Mouse (Mus musculus) spleen, adult 2 months (tissue): ENCODE results near the gene Trim72.

Source experiments
- CTCF ChIP-seq: fragments of 200-500 bp; IDR thresholded peaks from 2 replicates; pipeline ENCODE4 v1.5.1; 2011; ENCODE audit warnings: mild to moderate bottlenecking, inconsistent platforms; ENCODE audit not compliant: insufficient read depth, insufficient read length, insufficient replicate concordance; ENCODE audit errors: extremely low read depth
- POLR2A ChIP-seq: fragments of 200-500 bp; IDR thresholded peaks from 2 replicates; pipeline ENCODE4 v1.6.1; 2011; ENCODE audit warnings: low read depth, low read length, inconsistent platforms

GRCm38 (mm10) chr7:128056917-128057444 is 53.2 kb downstream of the Trim72 start:
- TF ChIP-seq CTCF = no peak
- TF ChIP-seq POLR2A = no peak
